Mouse (Mus musculus): ENCODE results near the gene Dnmbp.

- TF ChIP-seq CTCF (IDR thresholded peaks at IDR 0.05; ENCODE audit: extremely low read depth, insufficient read length, insufficient replicate concordance, low read depth, low read length) (peak; percentile 76; the same call in 1 of the 2 replicates), POLR2A (IDR thresholded peaks at IDR 0.05; ENCODE audit: low read depth, low read length) (no peak)
Measured at GRCm38 (mm10) chr19:43905985-43906384, 34.0 kb downstream of the Dnmbp start.

Measured in small intestine, adult 2 months (tissue).